Mouse (Mus musculus): ENCODE results near the gene Mia. TPM values are rescaled to one million over a fixed set of nuclear protein-coding genes. Genes with fewer than 3 reads are reported as not detected.
A peak's percentile ranks its signal among the peaks of the same experiment; 100 is the strongest.

Mia gene
- polyA plus RNA-seq, 1 experiment = not detected

DNA sequence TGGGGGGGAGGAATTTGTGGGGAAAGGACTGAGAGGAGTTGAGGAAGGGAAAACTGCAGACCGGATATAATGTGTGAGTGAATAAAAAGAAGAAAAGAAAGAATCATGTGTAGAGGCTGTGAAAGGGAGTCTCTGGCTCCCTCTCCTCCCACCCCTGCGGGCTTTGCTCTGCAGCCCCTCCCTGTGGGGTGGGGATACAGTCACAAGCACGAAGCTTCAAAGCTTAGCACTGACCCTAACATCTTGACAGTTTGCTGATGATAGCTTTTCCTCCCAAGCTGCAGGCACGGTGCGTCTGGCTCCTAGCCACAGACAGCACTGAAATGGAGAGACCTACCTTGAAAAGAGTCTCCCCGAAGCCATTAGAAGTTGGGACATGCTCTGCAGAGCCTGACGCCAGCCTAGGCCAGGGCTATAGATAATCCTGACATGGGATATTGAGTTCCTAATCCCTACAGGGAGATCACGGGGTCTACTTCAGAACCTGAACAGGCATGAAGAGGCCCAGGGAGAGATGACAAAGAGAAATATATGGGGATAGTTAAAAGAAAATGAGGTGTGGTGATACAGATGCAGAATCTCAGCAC is 44.5 kb downstream of the Mia start:
- Histone ChIP-seq H3K36me3 (replicated peaks; ENCODE audit: low read length) (no peaks in the 10 kb centered on the region), H3K27me3 (replicated peaks) (peaks cover 5% of the 10 kb centered on the region), H3K4me3 (replicated peaks) (no peak overlapping the region), H3K4me1 (peaks cover 5% of the 10 kb centered on the region; the same call in 1 of the 2 replicates), H3K9me3 (peaks cover 5% of the 10 kb centered on the region; the same call in 1 of the 2 replicates)
- no peak for TF ChIP-seq FLI1 (IDR thresholded peaks at IDR 0.05; ENCODE audit: low read length)
- TF ChIP-seq GATA1 (IDR thresholded peaks at IDR 0.05; ENCODE audit: borderline replicate concordance, low read length) = no peak

DNA sequence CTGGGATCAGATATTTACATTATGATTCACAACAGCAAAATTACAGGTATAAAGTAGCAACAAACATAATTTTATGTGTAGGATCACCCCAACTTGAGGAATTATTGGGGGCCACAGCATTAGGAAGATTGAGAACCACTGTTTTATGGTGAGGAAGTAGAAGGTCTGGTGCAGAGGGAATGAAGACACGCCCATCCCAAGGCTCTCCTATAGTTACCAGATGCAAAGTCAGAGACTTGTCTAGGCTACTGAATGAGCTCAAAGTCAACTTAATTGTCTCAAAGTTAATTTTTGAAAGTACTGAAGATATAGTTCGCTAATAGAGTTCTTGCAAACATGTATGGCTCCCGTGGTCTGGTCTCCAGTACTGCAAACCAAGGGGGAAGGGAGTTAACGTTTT is 47.2 kb downstream of the Mia start:
- Histone ChIP-seq H3K9me3 (no peaks in the 10 kb centered on the region; the same call in 1 of the 2 replicates), H3K4me1 (peaks cover 5% of the 10 kb centered on the region; the same call in 1 of the 2 replicates), H3K4me3 (replicated peaks) (no peak overlapping the region), H3K27me3 (replicated peaks) (peaks cover 5% of the 10 kb centered on the region), H3K36me3 (replicated peaks; ENCODE audit: low read length) (no peaks in the 10 kb centered on the region)
- TF ChIP-seq FLI1 (IDR thresholded peaks at IDR 0.05; ENCODE audit: low read length) = no peak
- TF ChIP-seq GATA1 (IDR thresholded peaks at IDR 0.05; ENCODE audit: borderline replicate concordance, low read length) = no peak

DNA sequence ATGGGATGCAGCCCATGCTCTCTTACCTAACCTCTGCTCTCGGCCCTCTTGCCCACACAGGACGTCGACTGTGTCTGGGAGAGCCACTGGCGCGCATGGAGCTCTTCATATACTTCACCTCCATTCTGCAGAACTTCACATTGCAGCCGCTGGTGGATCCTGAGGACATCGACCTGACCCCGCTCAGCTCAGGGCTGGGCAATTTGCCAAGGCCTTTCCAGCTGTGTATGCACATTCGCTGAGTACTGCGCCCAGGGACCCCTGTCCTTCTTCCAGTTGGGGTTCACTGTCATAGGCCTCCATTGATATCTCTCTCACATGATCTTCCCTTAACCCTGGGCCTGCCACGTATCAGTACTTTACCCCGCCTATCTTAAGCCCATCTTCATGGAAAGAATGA is 47.8 kb downstream of the Mia start:
- Histone ChIP-seq H3K36me3 (replicated peaks; ENCODE audit: low read length) (no peaks in the 10 kb centered on the region), H3K27me3 (replicated peaks) (peaks cover 5% of the 10 kb centered on the region), H3K9me3 (no peaks in the 10 kb centered on the region; the same call in 1 of the 2 replicates), H3K4me1 (peaks cover 5% of the 10 kb centered on the region; the same call in 1 of the 2 replicates), H3K4me3 (replicated peaks) (no peak overlapping the region)
- no peak for TF ChIP-seq FLI1 (IDR thresholded peaks at IDR 0.05; ENCODE audit: low read length)
- TF ChIP-seq GATA1 (IDR thresholded peaks at IDR 0.05; ENCODE audit: borderline replicate concordance, low read length) = no peak

DNA sequence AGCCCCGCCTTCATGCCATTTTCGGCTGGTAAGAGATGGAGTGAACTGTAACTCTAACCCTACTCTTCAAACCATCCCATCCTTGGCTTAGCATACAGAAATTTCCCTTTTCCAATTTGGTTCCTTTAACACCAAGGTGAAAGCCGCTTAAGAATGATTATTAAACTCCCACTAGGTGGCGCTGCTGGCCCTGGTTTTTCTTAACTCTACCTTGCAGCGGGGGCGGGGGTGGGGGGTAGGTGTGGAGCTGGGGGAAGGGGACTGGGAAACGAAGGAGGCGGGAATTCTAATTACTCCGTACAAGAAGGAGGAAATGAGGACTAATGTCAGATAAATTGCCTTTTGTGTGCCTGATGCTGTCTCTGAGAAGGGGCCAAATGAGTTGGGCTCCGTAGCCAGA is 48.4 kb downstream of the Mia start:
- peak overlapping the region; percentile 74 for H3K4me3 ChIP-seq (replicated peaks)
- H3K9me3 ChIP-seq = no peaks in the 10 kb centered on the region; the same call in 1 of the 2 replicates
- H3K4me1 ChIP-seq = peaks cover 5% of the 10 kb centered on the region; the same call in 1 of the 2 replicates
- peaks cover 6% of the 10 kb centered on the region for H3K27me3 ChIP-seq (replicated peaks)
- TF ChIP-seq FLI1 (IDR thresholded peaks at IDR 0.05; ENCODE audit: low read length) = no peak
- no peak for TF ChIP-seq GATA1 (IDR thresholded peaks at IDR 0.05; ENCODE audit: borderline replicate concordance, low read length)
- no peaks in the 10 kb centered on the region for H3K36me3 ChIP-seq (replicated peaks; ENCODE audit: low read length)

DNA sequence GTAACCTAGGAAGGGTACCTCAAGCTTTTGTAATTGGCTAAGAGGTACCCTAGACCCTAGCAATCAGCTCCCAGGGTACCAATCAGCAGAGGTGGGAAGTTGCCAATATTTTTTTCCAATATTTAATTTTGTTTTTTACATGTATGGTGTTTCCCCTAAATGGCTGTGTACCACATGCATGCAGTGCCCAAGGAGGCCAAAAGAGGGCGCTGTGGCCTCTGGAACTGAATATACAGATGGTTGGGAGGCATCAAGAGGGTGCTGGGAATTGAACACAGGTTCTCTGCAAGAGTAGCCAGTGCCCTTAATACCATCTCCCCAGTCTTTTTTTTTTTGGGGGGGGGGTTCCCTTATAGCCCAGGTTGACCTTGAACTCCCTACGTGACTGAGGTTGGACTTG is 49.6 kb downstream of the Mia start:
- Histone ChIP-seq H3K9me3 (no peaks in the 10 kb centered on the region; the same call in 1 of the 2 replicates), H3K27me3 (replicated peaks) (peaks cover 6% of the 10 kb centered on the region), H3K4me3 (replicated peaks) (no peak overlapping the region)

DNA sequence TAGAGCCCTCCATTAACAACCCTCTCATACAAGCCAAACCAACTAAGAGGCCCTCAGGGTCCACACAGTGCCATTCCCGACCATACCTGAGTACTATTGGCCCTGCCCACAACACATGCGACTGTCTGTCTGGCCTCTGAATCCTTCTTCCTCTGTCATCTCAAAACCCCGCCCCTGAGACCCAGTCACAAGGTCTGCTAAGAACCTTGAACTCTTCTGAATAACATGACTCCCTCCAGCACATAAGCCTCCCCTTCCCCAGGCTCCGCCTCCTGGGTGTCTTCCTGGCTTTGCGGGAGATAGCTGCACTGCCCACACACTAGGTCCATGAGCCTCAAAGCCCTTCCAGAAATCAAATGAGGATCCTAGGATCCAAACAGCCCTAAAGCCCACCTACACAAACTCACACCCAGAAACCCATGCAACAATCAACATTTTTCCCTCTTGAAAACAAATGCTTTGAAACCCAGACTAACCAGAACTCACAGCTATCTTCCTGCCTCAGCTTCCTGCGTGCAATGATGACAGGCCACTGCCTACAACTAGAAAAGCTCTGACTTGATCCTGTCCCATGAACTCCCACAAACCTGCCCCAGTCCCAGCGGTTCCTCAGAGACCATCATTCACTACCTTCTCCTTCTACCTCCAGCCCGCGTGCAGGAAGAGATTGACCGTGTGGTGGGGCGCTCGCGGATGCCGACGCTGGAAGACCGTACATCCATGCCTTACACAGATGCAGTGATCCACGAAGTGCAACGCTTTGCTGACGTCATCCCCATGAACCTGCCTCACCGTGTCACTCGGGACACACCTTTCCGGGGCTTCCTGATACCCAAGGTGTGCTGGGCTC is 50.2 kb downstream of the Mia start:
- Histone ChIP-seq H3K4me3 (replicated peaks) (no peak overlapping the region), H3K4me1 (peaks cover 5% of the 10 kb centered on the region; the same call in 1 of the 2 replicates)

More for the DNA sequence above, 49.6 kb downstream of the Mia start:
- Histone ChIP-seq H3K4me1 (peaks cover 5% of the 10 kb centered on the region; the same call in 1 of the 2 replicates), H3K36me3 (replicated peaks; ENCODE audit: low read length) (no peaks in the 10 kb centered on the region)
- no peak for TF ChIP-seq FLI1 (IDR thresholded peaks at IDR 0.05; ENCODE audit: low read length)
- no peak for TF ChIP-seq GATA1 (IDR thresholded peaks at IDR 0.05; ENCODE audit: borderline replicate concordance, low read length)

DNA sequence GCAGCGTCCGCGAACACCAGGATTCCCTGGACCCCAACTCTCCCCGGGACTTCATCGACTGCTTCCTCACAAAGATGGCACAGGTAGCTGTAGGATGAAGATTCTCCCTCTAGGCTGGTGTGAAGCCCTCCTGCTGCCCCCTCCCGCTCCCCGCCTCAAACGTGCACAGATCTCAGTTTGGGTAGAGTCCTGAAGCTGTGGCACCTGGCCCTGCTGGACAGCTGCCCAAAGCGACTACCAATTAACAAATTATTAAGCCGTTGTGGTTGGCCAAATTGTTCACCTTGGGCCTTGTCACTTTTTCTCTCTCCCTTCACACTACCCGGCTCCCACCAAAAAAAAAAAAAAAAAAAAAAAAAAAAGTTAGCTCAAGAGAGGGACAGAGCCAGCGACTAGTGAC is 51.1 kb downstream of the Mia start:
- Histone ChIP-seq H3K4me1 (peaks cover 5% of the 10 kb centered on the region; the same call in 1 of the 2 replicates), H3K27me3 (replicated peaks) (peaks cover 6% of the 10 kb centered on the region), H3K36me3 (replicated peaks; ENCODE audit: low read length) (no peaks in the 10 kb centered on the region), H3K4me3 (replicated peaks) (no peak overlapping the region), H3K9me3 (no peaks in the 10 kb centered on the region; the same call in 1 of the 2 replicates)
- TF ChIP-seq GATA1 (IDR thresholded peaks at IDR 0.05; ENCODE audit: borderline replicate concordance, low read length) (no peak), FLI1 (IDR thresholded peaks at IDR 0.05; ENCODE audit: low read length) (no peak)

More for the DNA sequence above, 50.2 kb downstream of the Mia start:
- Histone ChIP-seq H3K9me3 (no peaks in the 10 kb centered on the region; the same call in 1 of the 2 replicates), H3K36me3 (replicated peaks; ENCODE audit: low read length) (no peaks in the 10 kb centered on the region), H3K27me3 (replicated peaks) (peaks cover 6% of the 10 kb centered on the region)
- TF ChIP-seq FLI1 (IDR thresholded peaks at IDR 0.05; ENCODE audit: low read length) = no peak
- no peak for TF ChIP-seq GATA1 (IDR thresholded peaks at IDR 0.05; ENCODE audit: borderline replicate concordance, low read length)

Other genes starting within 250 kb of the Mia start
- gene Cyp2a22, start 241.8 kb downstream of the Mia start, polyA plus RNA-seq (2012; ENCODE audit: insufficient read depth, low replicate concordance) = not detected in 2 replicates
- gene Cyp2a12, start 152.1 kb downstream of the Mia start, polyA plus RNA-seq (2012; ENCODE audit: insufficient read depth, low replicate concordance) = not detected in 2 replicates
- gene Cyp2f2, start 61.2 kb downstream of the Mia start, polyA plus RNA-seq (2012; ENCODE audit: insufficient read depth, low replicate concordance) = not detected in 2 replicates
- not detected in 2 replicates for gene Cyp2t4, start 27.4 kb downstream of the Mia start, polyA plus RNA-seq (2012; ENCODE audit: insufficient read depth, low replicate concordance)
- gene Egln2, start 14.4 kb downstream of the Mia start, polyA plus RNA-seq (2012; ENCODE audit: insufficient read depth, low replicate concordance) = 75.2 and 107 TPM in 2 replicates
- 400 and 700 TPM in 2 replicates for gene Rab4b, start 2.3 kb downstream of the Mia start, polyA plus RNA-seq (2012; ENCODE audit: insufficient read depth, low replicate concordance)
- gene Gm21983, start 71 bp downstream of the Mia start, polyA plus RNA-seq (2012; ENCODE audit: insufficient read depth, low replicate concordance) = not detected in 2 replicates
- gene BC024978, start 14.6 kb upstream of the Mia start, polyA plus RNA-seq (2012; ENCODE audit: insufficient read depth, low replicate concordance) = 1.0 and 2.3 TPM in 2 replicates
- gene Snrpa, start 15.1 kb upstream of the Mia start, polyA plus RNA-seq (2012; ENCODE audit: insufficient read depth, low replicate concordance) = 467 and 2,125 TPM in 2 replicates
- 1.0 and 3.0 TPM in 2 replicates for gene Itpkc, start 47.5 kb upstream of the Mia start, polyA plus RNA-seq (2012; ENCODE audit: insufficient read depth, low replicate concordance)
- 45.5 and 46.3 TPM in 2 replicates for gene Coq8b, start 51.9 kb upstream of the Mia start, polyA plus RNA-seq (2012; ENCODE audit: insufficient read depth, low replicate concordance)
- 2.0 and 2.4 TPM in 2 replicates for gene Numbl, start 77.3 kb upstream of the Mia start, polyA plus RNA-seq (2012; ENCODE audit: insufficient read depth, low replicate concordance)
- gene Ltbp4, start 156.5 kb upstream of the Mia start, polyA plus RNA-seq (2012; ENCODE audit: insufficient read depth, low replicate concordance) = 0.28 TPM in 1 of 2 replicates, not detected in the other
- 214 and 344 TPM in 2 replicates for gene Shkbp1, start 174.9 kb upstream of the Mia start, polyA plus RNA-seq (2012; ENCODE audit: insufficient read depth, low replicate concordance)
- gene Gm20479, start 176.3 kb upstream of the Mia start, polyA plus RNA-seq (2012; ENCODE audit: insufficient read depth, low replicate concordance) = 1.4 and 7.6 TPM in 2 replicates